Mouse (Mus musculus) spleen, postnatal 4 days (tissue): ENCODE measurements at regions not wholly inside any gene's neighbourhood (a gene's known extent, or its start where the extent isn't known, plus 50 kb on each side); places are given as distances from the start of the nearest gene placed in this dataset.

Source experiments
- DNase-seq, 2 experiments: peaks; one replicate each; pipeline ENCODE4 v3.0.0; 2022; ENCODE audit warnings: low spot score in 2 of 2

DNA sequence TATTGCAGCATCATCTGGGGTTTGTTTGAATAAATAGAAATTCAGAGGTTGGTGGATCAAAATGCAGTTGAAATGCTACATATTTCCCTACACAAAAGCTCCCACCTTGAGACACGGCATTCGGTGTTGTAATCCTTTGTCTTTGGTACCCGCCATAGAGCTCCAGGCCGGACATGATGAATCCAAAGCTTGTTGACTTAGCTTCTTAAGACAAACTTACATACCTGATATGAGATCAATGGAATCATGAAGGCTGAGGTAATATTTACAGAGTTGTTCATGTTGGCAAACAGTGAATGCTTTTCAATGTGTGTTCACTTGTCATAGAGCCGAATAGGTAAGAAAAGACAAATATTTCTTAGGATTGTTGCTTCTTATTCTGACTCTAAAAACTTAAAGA lies 51.2 kb upstream of the Pthlh start:
- DNase-seq, result no peak
